Mouse (Mus musculus) CH12.LX (cell line): ENCODE data around the gene Gjd3. TPM values are rescaled to one million over a fixed set of nuclear protein-coding genes. Genes with fewer than 3 reads are reported as not detected.

Experiments
- DNase-seq: peaks from one replicate; pipeline ENCODE4 v3.0.0-alpha.2; 2013; ENCODE audit errors: extremely low read depth
- H3K27ac ChIP-seq: 2 replicates; pipeline ENCODE4 v1.5.1; 2012; ENCODE audit warnings: low read depth, mild to moderate bottlenecking, control low read depth, moderate library complexity; ENCODE audit not compliant: insufficient read depth
- H3K27me3 ChIP-seq: replicated peaks from 2 replicates; pipeline ENCODE3; 2012; ENCODE audit warnings: inconsistent platforms
- H3K36me3 ChIP-seq, 2 experiments: replicated peaks in 1 of 2; 2 replicates each; pipeline versions ENCODE3 to v1.6.1; 2012; ENCODE audit warnings: inconsistent platforms in 1 of 2, low read length in 1 of 2, mild to moderate bottlenecking in 1 of 2, mixed read lengths in 1 of 2, moderate library complexity in 1 of 2; ENCODE audit not compliant: control insufficient read depth in 1 of 2, insufficient read depth in 1 of 2
- H3K4me1 ChIP-seq, 2 experiments: 2 replicates each; pipeline ENCODE4 v1.6.1; 2012; ENCODE audit warnings: inconsistent platforms in 1 of 2, moderate library complexity in 1 of 2; ENCODE audit not compliant: insufficient read depth in 2 of 2, control insufficient read depth in 1 of 2
- H3K4me2 ChIP-seq: 2 replicates; pipeline ENCODE4 v1.6.1; 2012; ENCODE audit warnings: low read depth, mild to moderate bottlenecking, control low read depth; ENCODE audit not compliant: poor library complexity, insufficient read depth, severe bottlenecking
- H3K4me3 ChIP-seq, 3 experiments: fragments of 150-350 bp in 1 of 3; sonication (generic) in 1 of 3; replicated peaks in 1 of 3; 2 replicates each; pipeline versions ENCODE3 to v1.5.1; 2011 to 2012; ENCODE audit warnings: low read depth in 2 of 3, low read length in 2 of 3, mild to moderate bottlenecking in 2 of 3, moderate library complexity in 2 of 3, control low read depth in 1 of 3, improper control_type of control experiment in 1 of 3, inconsistent platforms in 1 of 3, mixed read lengths in 1 of 3; ENCODE audit not compliant: poor library complexity in 1 of 3
- H3K79me2 ChIP-seq: replicated peaks from 2 replicates; pipeline ENCODE4 v1.6.1; 2012; ENCODE audit warnings: mild to moderate bottlenecking, moderate library complexity; ENCODE audit not compliant: control insufficient read depth, poor library complexity, insufficient read depth, severe bottlenecking; ENCODE audit errors: extremely low read depth
- H3K9ac ChIP-seq: 2 replicates; pipeline ENCODE4 v1.6.1; 2012; ENCODE audit warnings: low read depth, mild to moderate bottlenecking, control low read depth, moderate library complexity; ENCODE audit not compliant: insufficient read depth
- H3K9me3 ChIP-seq: replicated peaks from 2 replicates; pipeline ENCODE3; 2012; ENCODE audit warnings: low read length, inconsistent platforms, mixed read lengths
- BHLHE40 ChIP-seq: IDR thresholded peaks from 2 replicates; pipeline ENCODE4 v1.6.1; 2011; ENCODE audit warnings: mild to moderate bottlenecking, low read depth, low read length, improper control_type of control experiment
- CHD1 ChIP-seq: IDR thresholded peaks from 2 replicates; pipeline ENCODE4 v1.6.1; 2012; ENCODE audit warnings: low read depth, low read length, improper control_type of control experiment, inconsistent platforms
- CHD2 ChIP-seq: IDR thresholded peaks from 2 replicates; pipeline ENCODE4 v1.6.1; 2011; ENCODE audit warnings: low read length, improper control_type of control experiment
- EP300 ChIP-seq: IDR thresholded peaks from 2 replicates; pipeline ENCODE4 v1.6.1; 2011; ENCODE audit warnings: low read length, improper control_type of control experiment
- GABPA ChIP-seq: IDR thresholded peaks from 2 replicates; pipeline ENCODE4 v1.6.1; 2012; ENCODE audit warnings: low read depth, low read length, improper control_type of control experiment, inconsistent platforms; ENCODE audit not compliant: insufficient replicate concordance
- HCFC1 ChIP-seq: IDR thresholded peaks from 2 replicates; pipeline ENCODE4 v1.6.1; 2012; ENCODE audit warnings: low read depth, mild to moderate bottlenecking, inconsistent platforms, low read length, improper control_type of control experiment
- IRF4 ChIP-seq: IDR thresholded peaks from 2 replicates; pipeline ENCODE4 v1.6.1; 2014; ENCODE audit warnings: low read depth, mild to moderate bottlenecking, inconsistent platforms, low read length, improper control_type of control experiment
- MAFK ChIP-seq: IDR thresholded peaks from 2 replicates; pipeline ENCODE4 v1.6.1; 2011; ENCODE audit warnings: low read length, improper control_type of control experiment; ENCODE audit not compliant: insufficient replicate concordance
- MEF2A ChIP-seq: IDR thresholded peaks from 2 replicates; pipeline ENCODE4 v1.6.1; 2014; ENCODE audit warnings: low read depth, mild to moderate bottlenecking, inconsistent platforms, low read length, improper control_type of control experiment, borderline replicate concordance
- MXI1 ChIP-seq: IDR thresholded peaks from 2 replicates; pipeline ENCODE4 v1.6.1; 2011; ENCODE audit warnings: mild to moderate bottlenecking, low read depth, low read length, improper control_type of control experiment
- MYC ChIP-seq: IDR thresholded peaks from 2 replicates; pipeline ENCODE4 v1.6.1; 2011; ENCODE audit warnings: low read depth, mild to moderate bottlenecking, improper control_type of control experiment, low read length
- NELFE ChIP-seq: IDR thresholded peaks from 2 replicates; pipeline ENCODE4 v1.6.1; 2011; ENCODE audit warnings: low read depth, low read length, improper control_type of control experiment
- POLR2A ChIP-seq: IDR thresholded peaks from 2 replicates; pipeline ENCODE4 v1.6.1; 2011; ENCODE audit warnings: low read depth, mild to moderate bottlenecking, improper control_type of control experiment, low read length
- RCOR1 ChIP-seq: conservative IDR thresholded peaks from 2 replicates; pipeline ENCODE4 v1.6.1; 2012; ENCODE audit warnings: low read depth, mild to moderate bottlenecking, inconsistent platforms, low read length, improper control_type of control experiment
- SIN3A ChIP-seq: IDR thresholded peaks from 2 replicates; pipeline ENCODE4 v1.6.1; 2012; ENCODE audit warnings: low read length, improper control_type of control experiment, inconsistent platforms
- SMC3 ChIP-seq: IDR thresholded peaks from 2 replicates; pipeline ENCODE4 v1.6.1; 2011; ENCODE audit warnings: low read depth, low read length, improper control_type of control experiment
- TBP ChIP-seq: conservative IDR thresholded peaks from 2 replicates; pipeline ENCODE4 v1.6.1; 2011; ENCODE audit warnings: low read depth, low read length, improper control_type of control experiment
- UBTF ChIP-seq: IDR thresholded peaks from 2 replicates; pipeline ENCODE4 v1.6.1; 2012; ENCODE audit warnings: low read depth, mild to moderate bottlenecking, inconsistent platforms, low read length, improper control_type of control experiment, moderate library complexity
- USF1 ChIP-seq: IDR thresholded peaks from 2 replicates; pipeline ENCODE4 v1.6.1; 2014; ENCODE audit warnings: low read depth, mild to moderate bottlenecking, inconsistent platforms, low read length, improper control_type of control experiment
- USF2 ChIP-seq: conservative IDR thresholded peaks from 2 replicates; pipeline ENCODE4 v1.6.1; 2011; ENCODE audit warnings: low read depth, low read length, improper control_type of control experiment
- ZC3H11A ChIP-seq: IDR thresholded peaks from 2 replicates; pipeline ENCODE4 v1.6.1; 2012; ENCODE audit warnings: low read depth, mild to moderate bottlenecking, inconsistent platforms, low read length, improper control_type of control experiment
- ZMIZ1 ChIP-seq: IDR thresholded peaks from 2 replicates; pipeline ENCODE4 v1.6.1; 2012; ENCODE audit warnings: low read depth, mild to moderate bottlenecking, inconsistent platforms, low read length, improper control_type of control experiment
- ZNF384 ChIP-seq: IDR thresholded peaks from 2 replicates; pipeline ENCODE4 v1.6.1; 2012; ENCODE audit warnings: low read depth, low read length, improper control_type of control experiment, inconsistent platforms
- dilution Hi-C: fragments of 300-500 bp; cut with MboI; formaldehyde crosslinking; loops from 2 replicates; pipeline ENCODE4 v1.14.3; 2020; ENCODE audit warnings: low sequenced_read_pairs; ENCODE audit not compliant: extremely low pct_unique_long_range_greater_than_20kb, extremely low pct_ligation_motif_present
- in situ Hi-C: fragments of 300-500 bp; cut with MboI; formaldehyde crosslinking; loops from 3 replicates; pipeline ENCODE4 v1.14.3; 2019; ENCODE audit warnings: low sequenced_read_pairs, low pct_ligation_motif_present, low pct_unique_long_range_greater_than_20kb, mixed read lengths
- polyA plus RNA-seq: library from polyadenylated mRNA; unstranded; fragments of >175 nt; gene quantifications from 2 replicates; pipeline ENCODE4 v1.2.1, GENCODE M21; 2012; ENCODE audit warnings: low read depth; ENCODE audit not compliant: insufficient read length
- total RNA-seq, 2 experiments: library from RNA; depleted of rRNA; stranded (reverse); fragments of 300-350 nt in 1 of 2; fragments of >200 nt in 1 of 2; gene quantifications; 2 replicates each; pipeline ENCODE4 v1.2.3; 2012 to 2014

Gjd3 gene
- total and polyA plus RNA-seq, 3 experiments: 0.47 TPM; not detected in 2

DNA sequence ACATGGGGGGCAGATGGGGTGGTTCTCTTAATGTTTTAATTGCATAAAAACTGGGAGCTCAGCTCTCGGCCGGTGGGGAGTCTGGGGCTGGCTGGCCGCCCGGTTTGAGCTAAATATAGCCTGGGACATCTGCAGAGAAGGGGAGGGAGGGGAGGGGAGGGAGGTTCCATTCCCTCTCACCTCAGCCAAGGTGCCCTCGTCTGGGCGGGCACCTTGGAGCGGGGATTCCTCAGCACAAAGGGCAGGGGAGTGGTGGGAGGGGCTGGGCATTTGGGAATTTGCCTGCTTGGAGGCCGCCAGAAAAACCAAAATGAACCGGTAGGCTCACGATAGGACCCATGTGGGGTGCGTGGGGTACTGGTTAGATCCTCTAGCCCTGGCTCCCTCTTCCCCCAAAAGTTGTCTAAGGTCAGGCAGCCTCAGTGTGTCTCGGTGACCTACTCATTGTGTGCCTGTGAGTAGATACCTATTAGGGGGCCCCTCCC, 41.4 kb downstream of the Gjd3 start:
- Histone ChIP-seq H3K4me1 (peaks cover 45 to 85% of the 10 kb centered on the region in 2 experiments), H3K27me3 (no peaks in the 10 kb centered on the region), H3K9me3 (no peaks in the 10 kb centered on the region), H3K9ac (peak overlapping the region; percentile 20), H3K4me2 (peak overlapping the region; percentile 80), H3K79me2 (peaks cover 8% of the 10 kb centered on the region), H3K4me3 (peak overlapping the region; percentile 51 to 90 (median 72)), H3K27ac (peak overlapping the region; percentile 95), H3K36me3 (no peaks in the 10 kb centered on the region)
- dilution Hi-C loops: no loop called here
- in situ Hi-C loops: no loop called here
- no peak for DNase-seq
- TF ChIP-seq POLR2A: 0 out of 2 replicates have a peak, but pooled peaks have one; percentile 49
- TF ChIP-seq USF2: no peak
- TF ChIP-seq CHD1: peak; percentile 26; the same call in 1 of the 2 replicates
- TF ChIP-seq MEF2A: peak; percentile 83

DNA sequence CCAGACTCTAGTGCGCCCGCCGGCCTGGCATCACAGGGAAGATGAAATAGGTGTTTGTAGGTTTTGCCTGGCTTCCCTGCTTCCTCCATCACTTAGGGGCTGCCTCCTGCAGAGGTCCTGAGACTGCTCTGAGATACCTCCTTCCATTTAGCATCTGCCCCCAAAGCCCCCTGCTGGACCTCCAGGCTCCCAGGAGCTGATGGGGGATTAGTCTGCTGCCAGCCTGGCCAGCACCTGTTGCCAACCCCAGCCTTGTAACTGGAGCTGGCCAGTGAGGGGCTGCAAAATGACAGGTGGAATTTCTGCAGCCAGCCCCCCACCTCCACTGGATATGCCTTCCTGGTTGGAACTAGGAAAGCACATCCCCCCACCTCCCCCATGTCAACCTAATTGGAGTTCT, 42.0 kb downstream of the Gjd3 start:
- H3K27me3 ChIP-seq: no peaks in the 10 kb centered on the region
- no peak for DNase-seq
- no peak for TF ChIP-seq RCOR1
- TF ChIP-seq MYC: no peak
- TF ChIP-seq UBTF: no peak
- no peak for TF ChIP-seq ZNF384
- no peak for TF ChIP-seq SMC3
- TF ChIP-seq ZMIZ1: no peak
- TF ChIP-seq MXI1: no peak
- TF ChIP-seq, all 38 proteins: peak for 0
- peak overlapping the region; percentile 95 for H3K27ac ChIP-seq
- H3K4me2 ChIP-seq: peak overlapping the region; percentile 80
- peak overlapping the region; percentile 3 to 90 (median 72) for H3K4me3 ChIP-seq
- peak overlapping the region; percentile 20 for H3K9ac ChIP-seq
- peaks cover 40 to 80% of the 10 kb centered on the region in 2 experiments for H3K4me1 ChIP-seq
- in situ Hi-C loops (no loop called here), dilution Hi-C loops (no loop called here)
- H3K9me3 ChIP-seq: no peaks in the 10 kb centered on the region
- H3K79me2 ChIP-seq: peaks cover 8% of the 10 kb centered on the region
- H3K36me3 ChIP-seq: no peaks in the 10 kb centered on the region

- dilution Hi-C loops: no loop called here
- peak overlapping the region; percentile 0; the same call in 1 of the 2 replicates for H3K9ac ChIP-seq
- H3K4me2 ChIP-seq: peak overlapping the region; percentile 80
- no peaks in the 10 kb centered on the region for H3K36me3 ChIP-seq
- peaks cover 8% of the 10 kb centered on the region for H3K79me2 ChIP-seq
- peaks cover 34 to 74% of the 10 kb centered on the region in 2 experiments for H3K4me1 ChIP-seq
- in situ Hi-C loops: loop anchor here (5.0 kb wide), 1 partner anchor 32 kb away; no protein-coding TSS in a partner anchor
- H3K27ac ChIP-seq: peak overlapping the region; percentile 71
- DNase-seq: no peak
- H3K4me3 ChIP-seq: peak overlapping the region; percentile 48 to 90 (median 72)
- no peaks in the 10 kb centered on the region for H3K27me3 ChIP-seq
- H3K9me3 ChIP-seq: peaks cover 4% of the 10 kb centered on the region
- TF ChIP-seq SIN3A (no peak), ZC3H11A (no peak), MAFK (no peak), IRF4 (no peak), NELFE (0 out of 2 replicates have a peak, but pooled peaks have one; percentile 12), GABPA (no peak), TBP (no peak), CHD1 (no peak), BHLHE40 (no peak), HCFC1 (no peak), MYC (no peak), EP300 (no peak), USF1 (no peak), CHD2 (peak; percentile 38; the same call in 1 of the 2 replicates), MXI1 (no peak)
Observed at GRCm38 (mm10) chr11:98939953-98940641, 42.7 kb downstream of the Gjd3 start.
